Mouse (Mus musculus) midbrain, embryonic 11.5 days (tissue): ENCODE measurements around the gene 6030408B16Rik. TPM values are rescaled to one million over a fixed set of nuclear protein-coding genes. Genes with fewer than 3 reads are reported as not detected.

Experiments used
- ATAC-seq: fragments of 200-750 bp; cut with Nextera tagmentation; 2 replicates; pipeline ENCODE4 v1.8.0; 2017; ENCODE audit warnings: moderate TSS enrichment, moderate library complexity; ENCODE audit not compliant: low FRiP score
- DNase-seq: peaks from one replicate; pipeline ENCODE4 v3.0.0; 2015; ENCODE audit warnings: low spot score; ENCODE audit errors: missing footprints
- H3K27ac ChIP-seq: fragments of 300-500 bp; sonication (generic); 2 replicates; pipeline ENCODE4 v1.5.1; 2014; ENCODE audit warnings: low read depth, low read length
- H3K27me3 ChIP-seq: fragments of 300-500 bp; sonication (generic); 2 replicates; pipeline ENCODE4 v1.6.1; 2014; ENCODE audit warnings: mild to moderate bottlenecking, low read length, moderate library complexity, mixed read lengths; ENCODE audit not compliant: control insufficient read depth, insufficient read depth
- H3K36me3 ChIP-seq: fragments of 300-500 bp; sonication (generic); 2 replicates; pipeline ENCODE4 v1.6.1; 2014; ENCODE audit warnings: mild to moderate bottlenecking, low read length, moderate library complexity, mixed read lengths; ENCODE audit not compliant: control insufficient read depth, insufficient read depth
- H3K4me1 ChIP-seq: fragments of 300-500 bp; sonication (generic); 2 replicates; pipeline ENCODE4 v1.6.1; 2014; ENCODE audit warnings: low read length; ENCODE audit not compliant: control insufficient read depth, insufficient read depth
- H3K4me2 ChIP-seq: fragments of 300-500 bp; sonication (generic); 2 replicates; pipeline ENCODE4 v1.6.1; 2014; ENCODE audit warnings: mild to moderate bottlenecking, moderate library complexity
- H3K4me3 ChIP-seq: fragments of 300-500 bp; sonication (generic); 2 replicates; pipeline ENCODE4 v1.5.1; 2014; ENCODE audit warnings: low read depth, low read length
- H3K9ac ChIP-seq: fragments of 300-500 bp; sonication (generic); 2 replicates; pipeline ENCODE4 v1.6.1; 2014; ENCODE audit warnings: low read length
- H3K9me3 ChIP-seq: fragments of 300-500 bp; sonication (generic); 2 replicates; pipeline ENCODE4 v1.6.1; 2016; ENCODE audit warnings: low read length; ENCODE audit not compliant: control insufficient read depth
- whole genome bisulfite sequencing: fragments of 180-500 bp; shearing (Covaris S2); extraction: QIAGEN DNeasy Blood & Tissue Kit; methylation state at CpG from one replicate; pipeline ENCODE4 v1.1.7; 2014; 5-methylcytosine and 5-hydroxymethylcytosine counted together
- polyA plus RNA-seq: library from polyadenylated mRNA; unstranded; fragments of >200 nt; fragmentation: Nextera tagmentation; extraction: Ambion mirVana; gene quantifications from 2 replicates; pipeline ENCODE4 v1.2.1, GENCODE M21; 2014

6030408B16Rik gene
- polyA plus RNA-seq, 1 experiment from 2014 or later: not detected

DNA sequence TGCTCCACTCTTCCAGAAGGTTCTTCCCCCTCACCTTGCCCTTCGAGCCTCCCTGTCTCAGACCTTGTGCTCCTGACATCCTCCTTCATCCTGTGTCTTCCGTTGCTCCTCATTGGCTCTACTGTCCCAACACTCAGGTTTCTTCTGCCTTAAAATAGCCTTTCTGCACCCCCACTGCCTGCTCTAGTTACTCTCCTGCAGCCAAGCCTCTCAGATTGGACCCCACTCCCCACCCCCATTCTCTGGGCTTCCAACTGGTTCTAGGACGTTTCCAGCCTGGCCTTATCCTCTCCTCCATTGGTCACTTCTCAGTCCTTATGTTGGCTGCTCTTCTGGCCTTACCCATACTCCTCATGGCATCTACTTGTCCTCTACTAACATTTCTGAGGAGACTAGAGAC lies 9.2 kb downstream of the 6030408B16Rik start:
- no peaks in the 10 kb centered on the region for H3K36me3 ChIP-seq
- no peaks in the 10 kb centered on the region for H3K27me3 ChIP-seq
- no peaks in the 10 kb centered on the region for H3K9me3 ChIP-seq
- H3K4me1 ChIP-seq: no peaks in the 10 kb centered on the region
- no peak overlapping the region for H3K4me2 ChIP-seq
- peak; percentile 33 for DNase-seq
- no peak overlapping the region for H3K4me3 ChIP-seq
- H3K9ac ChIP-seq: no peak overlapping the region
- no peak overlapping the region for H3K27ac ChIP-seq
- ATAC-seq: no peak
- 76% methylated on average over 3 of the region's 3 CpGs for WGBS

GRCm38 (mm10) chr15:101303830-101304229 lies 10.8 kb downstream of the 6030408B16Rik start:
- peak; percentile 35 for DNase-seq
- Histone ChIP-seq H3K36me3 (no peaks in the 10 kb centered on the region), H3K4me1 (0 out of 2 replicates have a peak, but pooled peaks cover under 1% of the 10 kb centered on the region), H3K27ac (no peak overlapping the region), H3K4me2 (no peak overlapping the region), H3K9me3 (no peaks in the 10 kb centered on the region), H3K9ac (no peak overlapping the region), H3K4me3 (no peak overlapping the region), H3K27me3 (no peaks in the 10 kb centered on the region)
- no peak for ATAC-seq
- 89% methylated on average over 4 of the region's 4 CpGs for WGBS

GRCm38 (mm10) chr15:101306459-101306858 lies 13.4 kb downstream of the 6030408B16Rik start:
- 91% methylated on average over 4 of the region's 4 CpGs for WGBS
- ATAC-seq: no peak
- DNase-seq: peak; percentile 28
- Histone ChIP-seq H3K4me2 (no peak overlapping the region), H3K4me3 (no peak overlapping the region), H3K9me3 (no peaks in the 10 kb centered on the region), H3K27me3 (no peaks in the 10 kb centered on the region), H3K27ac (no peak overlapping the region), H3K36me3 (no peaks in the 10 kb centered on the region), H3K4me1 (peaks cover 6% of the 10 kb centered on the region; the same call in 1 of the 2 replicates), H3K9ac (no peak overlapping the region)

DNA sequence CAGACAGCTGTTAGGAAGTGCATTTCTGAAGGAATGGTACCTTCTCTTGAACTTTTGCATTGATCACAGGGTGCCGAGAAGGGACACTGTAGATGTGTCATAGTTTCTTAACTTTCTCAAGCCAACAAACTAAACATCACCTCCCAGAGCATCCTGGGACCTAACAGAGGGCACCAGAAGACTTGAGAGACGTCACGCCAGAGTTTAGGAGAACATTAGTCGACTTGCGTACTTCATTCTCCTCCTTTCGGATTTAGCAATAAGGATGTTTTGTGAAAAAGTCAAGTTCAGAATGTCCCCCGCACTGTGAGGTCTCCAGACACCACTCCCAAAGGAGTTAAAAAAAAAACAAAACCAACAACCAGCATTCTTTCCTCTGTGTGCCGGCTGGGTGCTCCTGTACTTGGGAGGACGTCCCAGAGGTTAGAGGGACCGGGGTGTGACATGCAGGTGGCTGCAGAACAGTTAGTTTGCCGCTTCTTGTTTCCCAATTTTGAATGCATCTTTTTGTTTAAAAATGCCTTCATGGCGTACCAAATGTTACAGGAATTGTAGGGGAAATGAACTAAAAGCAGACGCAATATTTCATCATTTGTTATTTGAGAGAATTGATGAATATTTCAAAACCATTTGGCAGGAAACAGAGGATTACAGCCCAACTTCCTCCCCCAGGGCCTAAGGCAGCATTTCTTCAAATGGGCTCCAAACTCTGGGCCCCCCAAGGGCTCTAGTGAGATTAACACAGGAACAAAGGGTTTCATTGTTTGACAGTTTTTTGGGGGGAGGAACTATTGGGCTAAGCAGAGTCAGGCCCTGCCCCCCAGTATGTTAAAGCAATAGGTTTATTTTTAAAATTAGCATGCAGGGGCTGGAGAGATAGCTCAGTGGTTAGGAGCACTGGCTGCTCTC lies 15.7 kb downstream of the 6030408B16Rik start:
- 66% methylated on average over 13 of the region's 13 CpGs for WGBS
- H3K4me2 ChIP-seq: no peak overlapping the region
- peaks cover 6% of the 10 kb centered on the region; the same call in 1 of the 2 replicates for H3K4me1 ChIP-seq
- H3K27ac ChIP-seq: no peak overlapping the region
- no peak overlapping the region for H3K9ac ChIP-seq
- DNase-seq (peak; percentile 83), ATAC-seq (no peak)
- no peaks in the 10 kb centered on the region for H3K27me3 ChIP-seq
- no peaks in the 10 kb centered on the region for H3K36me3 ChIP-seq
- H3K4me3 ChIP-seq: no peak overlapping the region
- no peaks in the 10 kb centered on the region for H3K9me3 ChIP-seq

GRCm38 (mm10) chr15:101309493-101309892 lies 16.5 kb downstream of the 6030408B16Rik start:
- Histone ChIP-seq H3K27ac (no peak overlapping the region), H3K4me2 (no peak overlapping the region), H3K27me3 (no peaks in the 10 kb centered on the region), H3K4me1 (peaks cover 6% of the 10 kb centered on the region; the same call in 1 of the 2 replicates), H3K9me3 (no peaks in the 10 kb centered on the region), H3K4me3 (no peak overlapping the region), H3K36me3 (no peaks in the 10 kb centered on the region), H3K9ac (no peak overlapping the region)
- 47% methylated on average over 5 of the region's 5 CpGs for WGBS
- peak; percentile 67 for DNase-seq
- ATAC-seq: no peak

DNA sequence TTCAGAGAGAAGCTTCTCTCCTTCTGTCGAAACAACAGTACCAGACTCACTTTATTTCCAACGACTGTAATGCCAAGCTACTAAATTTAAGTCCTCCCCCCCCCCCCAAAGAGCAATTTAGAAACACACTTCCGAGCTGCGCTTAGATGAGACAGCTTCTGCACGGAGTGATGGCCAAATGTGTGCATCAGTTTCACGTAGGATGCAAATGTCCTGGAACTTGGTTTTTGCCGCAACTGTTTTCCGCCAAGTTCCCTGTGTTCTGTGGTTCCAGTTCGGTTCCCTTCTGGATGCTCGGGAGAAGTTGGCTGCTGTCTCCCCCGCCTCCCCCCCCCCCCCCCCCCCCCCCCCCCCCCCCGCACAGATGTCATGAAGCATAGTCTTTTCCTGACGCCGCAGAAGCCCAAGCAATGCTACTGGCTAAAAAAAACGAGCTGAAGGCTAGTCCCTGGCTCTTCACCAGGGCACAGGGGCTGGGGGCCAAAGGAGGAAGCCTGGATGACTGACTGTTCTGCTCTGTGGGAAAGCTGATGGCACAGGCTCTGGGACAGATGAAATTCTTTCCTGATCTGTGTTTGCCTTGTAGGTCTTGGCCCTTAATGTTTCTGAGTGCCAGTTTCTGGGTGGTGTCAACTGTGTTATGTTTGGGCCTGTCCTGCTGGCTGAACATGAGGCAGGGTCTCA lies 18.2 kb downstream of the 6030408B16Rik start:
- ATAC-seq (no peak), DNase-seq (peak; percentile 39)
- H3K27ac ChIP-seq: no peak overlapping the region
- H3K36me3 ChIP-seq: no peaks in the 10 kb centered on the region
- H3K9me3 ChIP-seq: no peaks in the 10 kb centered on the region
- no peak overlapping the region for H3K4me3 ChIP-seq
- WGBS: 71% methylated on average over 14 of the region's 15 CpGs
- no peak overlapping the region for H3K9ac ChIP-seq
- H3K4me2 ChIP-seq: no peak overlapping the region
- H3K4me1 ChIP-seq: peaks cover 10% of the 10 kb centered on the region; the same call in 1 of the 2 replicates
- no peaks in the 10 kb centered on the region for H3K27me3 ChIP-seq

- H3K27ac ChIP-seq: no peak overlapping the region
- H3K9ac ChIP-seq: no peak overlapping the region
- H3K4me2 ChIP-seq: no peak overlapping the region
- H3K9me3 ChIP-seq: no peaks in the 10 kb centered on the region
- H3K27me3 ChIP-seq: no peaks in the 10 kb centered on the region
- H3K4me3 ChIP-seq: no peak overlapping the region
- 84% methylated on average over 6 of the region's 6 CpGs for WGBS
- no peaks in the 10 kb centered on the region for H3K36me3 ChIP-seq
- H3K4me1 ChIP-seq: peaks cover 10% of the 10 kb centered on the region; the same call in 1 of the 2 replicates
- ATAC-seq: no peak
- no peak for DNase-seq
Observed at GRCm38 (mm10) chr15:101312006-101312405, 19.0 kb downstream of the 6030408B16Rik start.

DNA sequence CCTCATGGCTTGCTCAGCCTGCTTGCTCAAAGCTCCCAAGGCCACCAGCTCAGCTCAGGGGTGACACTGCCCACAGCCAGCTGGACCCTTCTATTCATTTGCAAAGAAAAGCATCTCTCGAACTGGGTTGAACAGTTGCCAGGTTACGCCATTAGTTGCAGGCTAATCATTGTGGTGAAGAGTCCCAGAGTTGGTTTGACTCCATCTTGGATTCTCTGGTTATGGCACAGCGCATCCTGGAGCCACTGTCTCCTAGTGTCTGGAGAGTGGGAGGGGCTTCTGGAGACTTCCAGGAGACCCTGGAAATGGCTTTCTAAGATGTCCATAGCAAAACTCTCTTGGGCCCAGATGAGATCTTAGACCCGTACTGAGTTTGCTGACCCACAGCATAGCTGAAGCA lies 22.4 kb downstream of the 6030408B16Rik start:
- 87% methylated on average over 4 of the region's 4 CpGs for WGBS
- Histone ChIP-seq H3K4me2 (no peak overlapping the region), H3K4me1 (peaks cover 4% of the 10 kb centered on the region; the same call in 1 of the 2 replicates), H3K9me3 (no peaks in the 10 kb centered on the region), H3K4me3 (no peak overlapping the region), H3K27ac (no peak overlapping the region), H3K27me3 (no peaks in the 10 kb centered on the region), H3K9ac (no peak overlapping the region), H3K36me3 (no peaks in the 10 kb centered on the region)
- ATAC-seq (0 out of 2 replicates have a peak, but pooled peaks have one; percentile 9), DNase-seq (peak; percentile 65)

GRCm38 (mm10) chr15:101315832-101316231 lies 22.8 kb downstream of the 6030408B16Rik start:
- H3K9me3 ChIP-seq: no peaks in the 10 kb centered on the region
- DNase-seq (peak; percentile 97), ATAC-seq (peak; percentile 87)
- H3K4me1 ChIP-seq: peaks cover 4% of the 10 kb centered on the region; the same call in 1 of the 2 replicates
- H3K4me2 ChIP-seq: peak overlapping the region; percentile 8; the same call in 1 of the 2 replicates
- no peaks in the 10 kb centered on the region for H3K27me3 ChIP-seq
- H3K4me3 ChIP-seq: no peak overlapping the region
- H3K9ac ChIP-seq: no peak overlapping the region
- H3K36me3 ChIP-seq: no peaks in the 10 kb centered on the region
- WGBS: 5% methylated on average over 11 of the region's 11 CpGs
- no peak overlapping the region for H3K27ac ChIP-seq
